Mouse (Mus musculus) common myeloid progenitor, adult 5-6 weeks (primary cell): ENCODE measurements at regions not wholly inside any gene's neighbourhood (a gene's known extent, or its start where the extent isn't known, plus 50 kb on each side); places are given as distances from the start of the nearest gene placed in this dataset.
A peak's percentile ranks its signal among the peaks of the same experiment; 100 is the strongest.

Experiments
- ATAC-seq: replicated peaks from 2 replicates; pipeline ENCODE4 v1.8.0; 2016; ENCODE audit warnings: low read depth, mild to moderate bottlenecking, moderate TSS enrichment, inconsistent platforms; ENCODE audit not compliant: poor library complexity, severe bottlenecking

DNA sequence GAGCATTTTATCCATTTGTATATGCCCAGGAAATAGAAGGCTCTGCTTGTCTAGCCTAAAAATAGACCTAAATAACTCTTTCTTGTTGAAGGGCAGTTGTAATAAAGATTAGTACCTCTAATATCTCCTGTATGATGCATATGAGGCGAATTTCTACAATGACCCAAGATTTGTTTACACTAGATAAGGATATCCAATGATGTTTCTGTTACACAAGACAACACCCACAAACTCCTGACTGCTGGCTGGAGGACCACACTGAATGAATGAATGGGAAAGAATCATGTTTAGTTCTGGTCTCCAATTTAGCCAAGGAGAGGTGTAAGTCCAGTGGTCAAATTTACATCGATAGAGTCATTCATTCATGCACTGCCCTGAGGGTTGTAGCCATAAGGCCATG is 118.3 kb downstream of the Dact1 start:
- ATAC-seq, result no peak

DNA sequence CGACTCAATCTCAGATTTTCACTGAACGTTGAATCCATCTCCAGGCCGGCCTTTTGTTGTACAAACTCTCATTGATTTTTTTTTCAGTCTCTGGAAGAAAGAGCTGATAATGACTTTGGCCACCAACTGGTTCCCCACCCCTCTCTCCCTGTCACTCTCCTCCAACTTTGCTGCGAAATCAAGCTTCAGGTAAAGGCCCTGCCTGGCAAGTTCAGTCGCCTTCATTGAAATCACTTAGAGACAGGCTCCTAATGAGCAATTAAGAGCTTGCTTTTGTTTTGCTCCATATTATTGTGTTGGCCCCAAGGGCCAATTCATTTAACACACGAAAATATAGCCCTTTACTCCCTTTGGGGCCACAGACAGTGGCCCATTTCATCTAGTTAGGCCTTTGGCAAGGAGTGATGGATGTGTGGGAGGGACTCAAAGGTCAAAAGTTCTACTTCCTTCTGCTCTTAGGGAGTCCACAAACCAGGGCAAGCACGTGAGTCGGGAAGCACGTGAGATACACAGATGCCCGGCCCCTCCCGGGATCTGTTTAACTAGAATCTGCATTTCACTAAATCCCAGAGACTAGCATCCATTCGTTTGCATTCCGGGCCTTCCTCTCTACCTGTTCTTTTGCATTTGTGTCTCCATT is 120.0 kb downstream of the Dact1 start:
- no peak for ATAC-seq

- ATAC-seq, result no peak
Observed at GRCm38 (mm10) chr12:71430331-71430730, 120.6 kb downstream of the Dact1 start.

- ATAC-seq, result no peak
Observed at GRCm38 (mm10) chr12:71431116-71431515, 121.4 kb downstream of the Dact1 start.

DNA sequence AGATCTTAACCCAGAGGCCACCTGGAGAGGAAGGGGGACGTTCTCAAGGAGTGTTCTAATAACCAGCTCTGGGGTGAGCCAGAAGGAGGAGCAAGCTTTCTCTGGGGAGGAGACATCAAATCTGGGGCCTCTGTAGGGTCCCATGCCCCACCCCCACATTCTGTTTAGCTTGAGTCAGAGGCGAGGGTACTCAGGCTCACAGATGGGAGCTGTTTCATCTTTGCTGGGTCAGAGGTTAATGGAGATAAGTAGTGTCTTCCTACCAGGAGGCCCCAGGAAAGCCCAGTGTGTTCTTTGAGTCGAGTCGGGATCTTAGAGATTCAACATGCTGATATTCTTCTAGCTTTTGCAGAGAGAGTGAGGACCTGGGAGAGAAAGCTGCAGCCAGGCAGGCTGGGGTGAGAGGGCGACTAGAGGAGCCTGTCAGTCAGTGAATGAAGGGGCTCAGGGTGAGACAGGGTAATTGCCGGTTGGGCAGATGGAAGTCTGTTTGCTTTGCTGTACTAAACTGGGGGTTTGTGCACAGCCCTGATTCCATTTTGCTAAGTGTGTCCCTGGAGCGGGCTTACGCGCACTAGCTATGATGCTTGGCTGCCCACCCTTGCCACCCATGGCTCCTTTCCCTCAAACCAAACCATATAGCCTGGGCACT is 124.0 kb downstream of the Dact1 start:
- ATAC-seq, result no peak

DNA sequence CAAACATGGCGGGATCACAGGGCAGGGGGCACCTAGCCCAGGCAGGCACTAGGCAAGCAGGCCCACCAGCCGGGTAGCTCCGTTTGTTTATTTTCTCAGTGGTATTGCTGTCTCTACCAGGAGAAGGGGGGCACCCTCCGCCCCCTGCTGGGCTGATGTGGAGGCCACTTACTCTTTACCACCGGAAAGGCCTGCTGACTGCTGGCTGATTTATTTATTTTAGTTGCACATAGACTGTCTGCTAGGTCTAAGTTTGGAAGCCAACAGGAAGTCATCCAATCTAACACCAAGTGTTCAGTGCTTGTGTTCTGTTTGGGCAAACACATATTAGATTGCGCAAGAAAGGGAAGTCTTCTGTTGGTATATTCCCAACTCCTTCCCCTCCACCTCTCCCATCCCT is 128.6 kb downstream of the Dact1 start:
- ATAC-seq, result peak; percentile 94

- no peak for ATAC-seq
Observed at GRCm38 (mm10) chr12:71440863-71441262, 131.2 kb downstream of the Dact1 start.

- no peak for ATAC-seq
Observed at GRCm38 (mm10) chr12:71441272-71441671, 131.6 kb downstream of the Dact1 start.

DNA sequence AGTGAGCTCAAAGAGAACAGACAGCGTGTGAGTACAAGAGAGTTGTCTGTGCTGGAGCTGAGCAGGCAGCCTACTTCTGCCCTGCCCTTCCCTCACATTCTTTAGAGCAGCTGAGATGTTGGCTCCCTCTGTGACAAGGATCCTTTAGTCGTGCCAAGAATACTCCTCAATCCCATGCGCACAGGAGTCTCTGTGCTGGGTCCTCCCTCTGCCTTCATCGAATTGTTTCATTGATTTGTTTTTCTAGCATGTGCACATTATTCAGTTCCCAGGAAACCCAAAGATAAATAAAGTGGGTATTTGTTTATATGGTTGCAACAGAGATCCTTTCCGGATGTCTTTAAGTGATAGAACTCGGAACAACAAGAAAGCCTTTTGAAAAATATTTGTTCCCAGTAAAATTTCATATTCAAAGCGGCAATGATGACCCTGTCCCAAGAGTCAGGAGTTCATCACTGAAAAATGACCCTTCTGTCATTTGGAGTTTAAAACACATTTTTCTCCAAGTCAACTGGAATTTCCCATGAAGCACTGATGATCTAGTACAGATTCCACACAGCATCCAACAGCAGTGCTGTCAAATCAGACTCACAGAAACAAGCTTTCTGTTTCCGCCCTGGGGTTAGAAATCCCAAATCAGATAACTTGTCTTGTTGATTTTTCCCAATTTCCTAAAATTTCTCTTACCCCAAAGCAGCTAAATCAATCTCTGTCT is 136.7 kb downstream of the Dact1 start:
- no peak for ATAC-seq

DNA sequence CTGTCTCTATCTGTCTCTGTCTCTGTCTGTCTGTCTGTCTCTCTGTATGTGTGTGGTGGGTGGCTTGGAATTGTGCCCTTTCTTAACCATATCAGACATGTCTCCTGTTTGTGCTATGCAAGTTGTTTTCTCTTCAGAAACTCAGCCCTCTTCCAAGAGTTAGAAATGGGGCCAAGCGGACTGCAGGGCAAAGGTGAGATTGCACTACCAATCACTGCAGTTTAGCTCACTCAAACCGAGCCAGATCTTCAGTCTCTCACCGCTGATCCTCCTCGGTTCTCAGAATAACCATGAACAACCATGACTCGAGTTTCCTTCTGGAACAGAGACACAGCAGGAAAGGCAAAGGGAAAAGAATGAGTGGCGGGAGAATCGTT is 137.2 kb downstream of the Dact1 start:
- ATAC-seq, result no peak

DNA sequence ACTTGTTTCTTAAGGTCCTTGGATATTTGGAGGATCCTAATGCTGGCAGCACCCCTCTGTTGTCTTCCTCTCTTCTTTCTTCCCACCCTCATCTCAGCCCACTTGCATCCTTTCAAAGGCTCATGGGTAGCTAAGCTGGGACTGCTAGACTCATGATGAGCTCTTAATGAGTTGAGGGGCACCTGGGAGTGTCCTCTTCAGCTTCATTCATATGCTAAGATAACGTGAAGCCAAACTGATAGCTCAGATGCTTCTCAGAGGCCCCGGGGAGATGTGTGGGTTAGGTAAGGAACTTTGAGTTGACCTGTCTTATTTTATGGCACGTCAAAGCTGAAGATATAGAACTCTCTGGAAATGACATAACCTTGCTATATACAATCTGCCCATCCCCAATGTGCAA is 139.3 kb downstream of the Dact1 start:
- ATAC-seq, result no peak

DNA sequence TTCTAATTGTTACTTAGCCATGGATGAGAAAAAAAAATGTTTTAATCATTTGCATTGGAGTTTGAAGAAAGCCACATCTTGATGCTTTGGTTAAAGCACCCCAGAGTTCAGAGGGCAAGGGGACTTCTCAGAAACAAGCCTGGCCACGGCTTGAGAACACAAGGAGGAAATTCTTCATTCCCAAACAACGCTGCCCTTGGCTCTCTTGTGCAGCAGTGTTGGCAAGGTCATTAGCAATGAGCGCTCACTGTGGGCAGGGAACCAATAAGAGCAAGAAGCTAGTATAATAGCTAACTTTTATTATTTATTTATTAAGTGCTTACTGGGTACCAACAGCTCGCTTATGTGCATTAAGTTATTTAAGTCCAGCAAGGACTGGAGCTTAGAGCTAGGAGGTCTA is 140.4 kb downstream of the Dact1 start:
- no peak for ATAC-seq

- ATAC-seq, result no peak
Observed at GRCm38 (mm10) chr12:71450680-71451463, 141.2 kb downstream of the Dact1 start.

DNA sequence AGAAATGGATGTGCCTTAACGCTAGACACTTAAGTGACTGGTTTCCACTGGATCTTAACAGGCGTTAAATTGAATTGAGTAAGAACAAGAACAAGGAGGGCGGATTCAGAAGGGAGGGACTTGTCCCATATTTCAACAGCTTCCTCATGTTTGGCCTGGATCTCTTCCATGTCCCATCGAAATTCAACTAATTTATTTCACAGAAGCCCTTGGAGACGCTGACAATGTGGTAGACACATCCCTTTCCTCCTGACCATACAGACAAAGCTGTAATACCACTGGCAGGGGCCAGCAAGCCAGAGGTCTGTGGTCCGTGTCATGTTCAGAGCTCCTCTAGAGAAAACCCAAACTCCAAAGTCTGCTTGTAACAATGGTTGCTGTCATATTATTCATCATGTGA is 147.2 kb downstream of the Dact1 start:
- no peak for ATAC-seq

GRCm38 (mm10) chr12:71458559-71459176 is 149.0 kb downstream of the Dact1 start:
- no peak for ATAC-seq

GRCm38 (mm10) chr12:71460643-71461042 is 151.0 kb downstream of the Dact1 start:
- ATAC-seq, result no peak

DNA sequence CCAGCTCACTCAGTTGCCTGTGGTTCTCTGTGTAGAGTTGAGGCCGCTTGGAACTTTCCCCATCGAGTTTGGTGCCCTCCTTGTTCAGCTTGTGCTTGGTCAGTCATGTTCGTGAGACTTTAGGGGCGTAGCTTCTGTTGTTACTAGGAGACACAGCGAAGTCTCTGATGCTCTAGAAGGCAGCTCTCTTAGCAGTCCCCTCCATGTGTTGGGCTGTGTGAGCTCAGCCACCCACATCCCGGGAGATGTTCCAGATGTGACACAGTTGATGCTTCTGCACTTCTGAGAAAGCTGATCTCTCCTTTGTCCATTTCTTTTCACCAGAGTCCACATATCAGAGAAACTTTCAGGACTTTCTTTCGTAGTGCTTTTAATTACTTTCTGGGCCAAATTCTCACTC is 158.1 kb downstream of the Dact1 start:
- no peak for ATAC-seq

DNA sequence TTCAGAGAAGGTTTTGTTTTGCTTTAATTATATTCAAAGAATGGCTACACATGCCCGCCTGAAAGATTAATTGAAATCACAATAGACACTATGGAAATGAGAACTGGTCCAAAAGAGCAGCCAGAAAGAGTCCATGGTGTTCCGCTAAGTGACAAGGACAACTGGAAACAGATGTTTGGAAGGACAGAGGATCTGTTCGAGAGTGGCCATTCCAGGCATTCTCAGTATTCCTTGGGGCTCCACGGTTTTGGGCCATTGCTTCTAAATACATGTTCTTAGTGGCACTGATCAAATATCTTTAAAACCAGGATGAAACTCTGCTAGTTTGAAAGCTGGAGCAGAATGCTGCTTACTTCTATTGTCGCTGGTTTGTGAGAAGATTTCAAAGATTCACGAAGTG is 158.6 kb downstream of the Dact1 start:
- no peak for ATAC-seq

DNA sequence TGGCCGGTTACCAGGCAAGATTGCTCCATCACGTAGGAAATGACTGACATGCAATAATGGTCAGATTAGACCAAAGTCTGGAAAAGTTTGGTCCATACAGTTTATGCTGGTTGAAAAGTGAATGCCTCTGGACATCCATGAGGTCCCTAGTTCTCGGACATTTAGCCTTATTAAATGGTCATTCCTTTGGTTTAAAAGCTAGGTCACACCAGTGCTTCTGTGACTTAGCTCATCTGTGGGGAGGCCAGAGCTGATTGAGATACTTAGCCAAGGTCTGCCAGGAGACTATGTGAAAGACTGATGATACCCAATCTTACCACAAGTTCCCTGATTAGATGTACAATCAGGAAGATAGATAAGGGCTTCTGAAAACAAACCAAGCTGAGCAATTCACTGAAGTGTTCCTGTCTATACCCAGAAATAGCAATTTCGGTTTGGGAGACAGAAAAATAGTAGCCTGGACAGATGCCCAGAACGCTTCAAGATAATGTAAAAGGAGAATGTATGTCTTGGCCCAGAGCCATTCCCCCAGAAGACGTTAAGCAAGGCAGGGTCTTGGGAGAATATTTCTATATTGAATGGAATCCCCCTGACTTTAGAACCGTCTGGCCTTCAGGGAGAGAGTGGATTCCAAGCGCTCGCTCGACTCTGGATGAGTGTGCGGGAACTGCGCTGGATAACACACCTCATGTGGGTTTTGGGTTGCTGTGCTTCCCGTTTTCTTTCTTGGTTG is 161.5 kb downstream of the Dact1 start:
- ATAC-seq, result no peak

DNA sequence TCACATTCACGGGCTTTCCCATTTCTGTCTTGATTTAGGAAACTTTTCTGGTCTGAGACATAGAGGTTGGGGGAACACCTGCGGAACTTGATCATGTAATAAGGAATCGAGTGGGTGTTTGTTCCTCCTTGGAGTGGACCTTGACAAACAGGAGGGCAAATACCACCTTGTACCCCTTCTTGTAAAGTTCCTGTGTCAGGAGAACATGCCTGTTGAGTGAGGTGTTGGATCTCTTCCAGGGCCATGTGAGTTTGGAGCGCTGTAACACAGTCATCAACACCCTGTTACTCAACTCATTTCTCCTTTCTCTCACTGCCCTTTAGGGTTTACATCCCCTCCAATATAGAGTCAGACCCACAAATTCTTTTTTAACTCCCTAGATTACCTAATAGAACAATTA is 162.0 kb downstream of the Dact1 start:
- ATAC-seq, result no peak
